Mouse (Mus musculus): ENCODE results near the gene Napb. TPM values are rescaled to one million over a fixed set of nuclear protein-coding genes. Genes with fewer than 3 reads are reported as not detected.

Gene Napb
- polyA plus RNA-seq, 1 experiment = 0.16 TPM

- Histone ChIP-seq H3K27ac (ENCODE audit: insufficient read depth, low read depth, low read length) (no peak overlapping the region), H3K4me3 (ENCODE audit: low read depth, low read length) (peak overlapping the region; percentile 39), H3K36me3 (ENCODE audit: control insufficient read depth, insufficient read depth, low read length) (peaks cover 7% of the 10 kb centered on the region), H3K27me3 (ENCODE audit: control insufficient read depth, insufficient read depth, low read length) (no peaks in the 10 kb centered on the region), H3K4me1 (ENCODE audit: control insufficient read depth, insufficient read depth, insufficient read length, low read length) (peaks cover 9% of the 10 kb centered on the region)
- 63% methylated on average over 26 of the region's 26 CpGs for WGBS
- TF ChIP-seq CTCF (IDR thresholded peaks at IDR 0.05; ENCODE audit: extremely low read depth, insufficient read length, insufficient replicate concordance, low read depth, low read length) = no peak
Observed at GRCm38 (mm10) chr2:148677801-148678200, 54.5 kb downstream of the Napb start.

- Histone ChIP-seq H3K27me3 (ENCODE audit: control insufficient read depth, insufficient read depth, low read length) (no peaks in the 10 kb centered on the region), H3K4me1 (ENCODE audit: control insufficient read depth, insufficient read depth, insufficient read length, low read length) (peaks cover 3% of the 10 kb centered on the region; the same call in 1 of the 2 replicates), H3K4me3 (ENCODE audit: low read depth, low read length) (peak within 1 kb of the TSS; percentile 94), H3K27ac (ENCODE audit: insufficient read depth, low read depth, low read length) (0 out of 2 replicates have a peak within 1 kb of the TSS, but pooled peaks have one; percentile 32), H3K36me3 (ENCODE audit: control insufficient read depth, insufficient read depth, low read length) (peaks cover 7% of the 10 kb centered on the region)
- TF ChIP-seq CTCF (IDR thresholded peaks at IDR 0.05; ENCODE audit: extremely low read depth, insufficient read length, insufficient replicate concordance, low read depth, low read length) = no peak
- peak; percentile 29; the same call in 1 of the 2 replicates for TF ChIP-seq POLR2A (IDR thresholded peaks at IDR 0.05; ENCODE audit: low read depth, low read length)
- under 1% methylated on average over 58 of the region's 58 CpGs for WGBS
Observed at GRCm38 (mm10) chr2:148672199-148673096, 59.8 kb downstream of the Napb start, which contains the start of gene Nxt1. Gene Nxt1, plus strand, starts transcription at chr2:148672601.

- no peak overlapping the region for H3K4me3 ChIP-seq (ENCODE audit: low read depth, low read length)
- H3K27ac ChIP-seq (ENCODE audit: insufficient read depth, low read depth, low read length) = no peak overlapping the region
- 96% methylated on average over 1 of the region's 1 CpGs for WGBS
- H3K4me1 ChIP-seq (ENCODE audit: control insufficient read depth, insufficient read depth, insufficient read length, low read length) = no peaks in the 10 kb centered on the region
- no peaks in the 10 kb centered on the region for H3K36me3 ChIP-seq (ENCODE audit: control insufficient read depth, insufficient read depth, low read length)
- no peaks in the 10 kb centered on the region for H3K27me3 ChIP-seq (ENCODE audit: control insufficient read depth, insufficient read depth, low read length)
- no peak for TF ChIP-seq CTCF (IDR thresholded peaks at IDR 0.05; ENCODE audit: extremely low read depth, insufficient read length, insufficient replicate concordance, low read depth, low read length)
- TF ChIP-seq POLR2A (IDR thresholded peaks at IDR 0.05; ENCODE audit: low read depth, low read length) = no peak
Observed at GRCm38 (mm10) chr2:148663458-148663857, 68.8 kb downstream of the Napb start.

GRCm38 (mm10) chr2:148654961-148655360, 77.3 kb downstream of the Napb start:
- H3K4me3 ChIP-seq (ENCODE audit: low read depth, low read length) = no peak overlapping the region
- H3K27ac ChIP-seq (ENCODE audit: insufficient read depth, low read depth, low read length) = no peak overlapping the region
- H3K4me1 ChIP-seq (ENCODE audit: control insufficient read depth, insufficient read depth, insufficient read length, low read length) = no peaks in the 10 kb centered on the region
- under 1% methylated on average over 3 of the region's 3 CpGs for WGBS
- H3K36me3 ChIP-seq (ENCODE audit: control insufficient read depth, insufficient read depth, low read length) = no peaks in the 10 kb centered on the region
- H3K27me3 ChIP-seq (ENCODE audit: control insufficient read depth, insufficient read depth, low read length) = no peaks in the 10 kb centered on the region; the same call in 1 of the 2 replicates
- peak; percentile 36; the same call in 1 of the 2 replicates for TF ChIP-seq CTCF (IDR thresholded peaks at IDR 0.05; ENCODE audit: extremely low read depth, insufficient read length, insufficient replicate concordance, low read depth, low read length)
- TF ChIP-seq POLR2A (IDR thresholded peaks at IDR 0.05; ENCODE audit: low read depth, low read length) = no peak

GRCm38 (mm10) chr2:148650587-148651357, 81.5 kb downstream of the Napb start:
- no peak overlapping the region for H3K27ac ChIP-seq (ENCODE audit: insufficient read depth, low read depth, low read length)
- H3K4me3 ChIP-seq (ENCODE audit: low read depth, low read length) = no peak overlapping the region
- H3K27me3 ChIP-seq (ENCODE audit: control insufficient read depth, insufficient read depth, low read length) = no peaks in the 10 kb centered on the region
- TF ChIP-seq POLR2A (IDR thresholded peaks at IDR 0.05; ENCODE audit: low read depth, low read length) (no peak), CTCF (IDR thresholded peaks at IDR 0.05; ENCODE audit: extremely low read depth, insufficient read length, insufficient replicate concordance, low read depth, low read length) (no peak)
- H3K4me1 ChIP-seq (ENCODE audit: control insufficient read depth, insufficient read depth, insufficient read length, low read length) = no peaks in the 10 kb centered on the region
- no peaks in the 10 kb centered on the region for H3K36me3 ChIP-seq (ENCODE audit: control insufficient read depth, insufficient read depth, low read length)
- 47% methylated on average over 3 of the region's 3 CpGs for WGBS

GRCm38 (mm10) chr2:148644421-148645000, 87.8 kb downstream of the Napb start:
- H3K27ac ChIP-seq (ENCODE audit: insufficient read depth, low read depth, low read length) = no peak overlapping the region
- no peaks in the 10 kb centered on the region for H3K27me3 ChIP-seq (ENCODE audit: control insufficient read depth, insufficient read depth, low read length)
- H3K4me3 ChIP-seq (ENCODE audit: low read depth, low read length) = no peak overlapping the region
- no peak for TF ChIP-seq CTCF (IDR thresholded peaks at IDR 0.05; ENCODE audit: extremely low read depth, insufficient read length, insufficient replicate concordance, low read depth, low read length)
- TF ChIP-seq POLR2A (IDR thresholded peaks at IDR 0.05; ENCODE audit: low read depth, low read length) = no peak
- 84% methylated on average over 6 of the region's 6 CpGs for WGBS
- H3K4me1 ChIP-seq (ENCODE audit: control insufficient read depth, insufficient read depth, insufficient read length, low read length) = no peaks in the 10 kb centered on the region
- H3K36me3 ChIP-seq (ENCODE audit: control insufficient read depth, insufficient read depth, low read length) = no peaks in the 10 kb centered on the region

Other genes with a start within 250 kb of the Napb start
- gene Nxt1, start 59.9 kb downstream of the Napb start, polyA plus RNA-seq (2012; rRNA removed) = 9.4 and 14.1 TPM in 2 replicates
- 4.5 and 5.5 TPM in 2 replicates for gene Gzf1, start 51.4 kb downstream of the Napb start, polyA plus RNA-seq (2012; rRNA removed)
- gene Cstl1, start 17.9 kb upstream of the Napb start, polyA plus RNA-seq (2012; rRNA removed) = not detected in 2 replicates
- gene Cst11, start 39.0 kb upstream of the Napb start, polyA plus RNA-seq (2012; rRNA removed) = not detected in 2 replicates
- not detected in 2 replicates for gene 8030411F24Rik, start 49.5 kb upstream of the Napb start, polyA plus RNA-seq (2012; rRNA removed)
- gene Cst12, start 56.9 kb upstream of the Napb start, polyA plus RNA-seq (2012; rRNA removed) = not detected in 2 replicates
- not detected in 2 replicates for gene Cst8, start 66.3 kb upstream of the Napb start, polyA plus RNA-seq (2012; rRNA removed)
- not detected in 2 replicates for gene Cst13, start 87.6 kb upstream of the Napb start, polyA plus RNA-seq (2012; rRNA removed)
- not detected in 2 replicates for gene Cst9, start 102.7 kb upstream of the Napb start, polyA plus RNA-seq (2012; rRNA removed)
- gene 9230104L09Rik, start 132.6 kb upstream of the Napb start, polyA plus RNA-seq (2012; rRNA removed) = not detected in 2 replicates
- gene Cst3, start 143.2 kb upstream of the Napb start, polyA plus RNA-seq (2012; rRNA removed) = 323 and 330 TPM in 2 replicates

Measured in small intestine, adult 2 months (tissue).